Mouse (Mus musculus) midbrain, embryonic 10.5 days (tissue): ENCODE measurements around the gene Esp8. TPM values are rescaled to one million over a fixed set of nuclear protein-coding genes. Genes with fewer than 3 reads are reported as not detected.
"Not testable (repeated sequence)": the region's sequence is repeated elsewhere in the genome, so short reads cannot be mapped to it uniquely, and the experiment has no call there.

ENCODE experiments used
- DNase-seq: peaks from one replicate; pipeline ENCODE4 v3.0.0-alpha.2; 2017; ENCODE audit warnings: low spot score
- H3K27ac ChIP-seq: fragments of 300-500 bp; sonication (generic); replicated peaks from 2 replicates; pipeline ENCODE4 v1.5.1; 2016; ENCODE audit warnings: mild to moderate bottlenecking
- H3K27me3 ChIP-seq: fragments of 300-500 bp; sonication (generic); 2 replicates; pipeline ENCODE4 v1.6.1; 2016; ENCODE audit warnings: low read depth, mild to moderate bottlenecking; ENCODE audit not compliant: poor library complexity, severe bottlenecking
- H3K36me3 ChIP-seq: fragments of 300-500 bp; sonication (generic); 2 replicates; pipeline ENCODE4 v1.6.1; 2016; ENCODE audit warnings: mild to moderate bottlenecking, moderate library complexity
- H3K4me1 ChIP-seq: fragments of 300-500 bp; sonication (generic); 2 replicates; pipeline ENCODE4 v1.6.1; 2016
- H3K4me3 ChIP-seq: fragments of 300-500 bp; sonication (generic); 2 replicates; pipeline ENCODE4 v1.5.1; 2016; ENCODE audit warnings: mild to moderate bottlenecking, moderate library complexity
- H3K9me3 ChIP-seq: fragments of 300-500 bp; sonication (generic); replicated peaks from 2 replicates; pipeline ENCODE4 v1.6.1; 2016; ENCODE audit warnings: mild to moderate bottlenecking
- WGBS: fragments of 180-500 bp; shearing (Covaris S2); methylation state at CpG from one replicate; pipeline ENCODE4 v1.1.7; 2016; 5-methylcytosine and 5-hydroxymethylcytosine counted together
- polyA plus RNA-seq: library from polyadenylated mRNA; unstranded; fragments of >200 nt; fragmentation: Nextera tagmentation; extraction: Ambion mirVana; gene quantifications from 2 replicates; pipeline ENCODE4 v1.2.1, GENCODE M21; 2016

Esp8 gene
- polyA plus RNA-seq, result not detected in 2 replicates

DNA sequence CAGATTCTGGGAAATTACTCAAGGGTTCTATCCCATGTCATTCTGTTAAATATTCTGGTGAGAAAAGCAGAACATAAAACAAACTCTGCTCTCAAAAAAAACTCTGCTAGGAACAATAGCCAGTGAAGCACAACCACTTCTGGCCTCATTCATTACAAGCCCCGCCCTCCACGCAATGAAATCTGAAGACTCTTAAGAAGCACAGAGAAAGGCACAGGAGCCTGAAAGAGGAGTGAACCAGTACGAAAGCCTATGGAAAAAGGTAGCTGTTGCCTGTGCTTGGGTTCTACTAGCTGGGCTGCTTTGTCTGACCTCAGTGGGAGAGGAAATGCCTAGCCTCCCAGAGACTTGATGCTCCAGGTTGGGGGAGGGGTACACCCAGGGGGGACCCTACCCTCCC lies at the start of gene Esp8:
TSS of gene Esp8 (plus strand) at position 205 of the 400 bp plus-strand sequence.
- Histone ChIP-seq H3K27ac (no peak within 1 kb of the TSS; the same call in 1 of the 2 replicates), H3K36me3 (no peaks in the 10 kb centered on the region), H3K9me3 (0 out of 2 replicates have a peak, but pooled peaks cover 3% of the 10 kb centered on the region), H3K4me1 (peaks cover 4% of the 10 kb centered on the region), H3K4me3 (no peak within 1 kb of the TSS), H3K27me3 (no peaks in the 10 kb centered on the region)
- DNase-seq, result no peak
- WGBS, result 42% methylated on average over 3 of the region's 3 CpGs

DNA sequence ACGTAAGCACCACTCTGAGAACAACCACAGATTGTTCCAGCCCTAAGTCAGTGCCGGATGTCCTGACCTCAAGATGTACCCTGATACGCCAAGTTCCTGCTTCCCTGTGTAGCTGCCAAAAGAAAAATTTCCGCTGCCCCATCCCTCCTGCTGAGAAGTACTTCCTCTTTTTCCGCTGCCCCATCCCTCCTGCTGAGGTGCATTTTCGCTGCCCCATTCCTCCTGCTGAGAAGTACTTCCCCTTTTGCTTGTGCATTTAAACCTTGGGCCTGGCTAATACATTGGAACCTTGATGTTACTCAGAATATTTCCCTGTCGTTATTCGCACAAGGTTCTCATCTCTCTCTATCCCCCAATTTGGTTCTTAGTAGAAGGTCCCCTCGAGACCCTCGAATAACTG lies 36.3 kb upstream of the Esp8 start:
- H3K27ac ChIP-seq, DNase-seq, H3K27me3 ChIP-seq, H3K36me3 ChIP-seq, H3K4me3 ChIP-seq, H3K4me1 ChIP-seq, H3K9me3 ChIP-seq: not testable (repeated sequence)
- WGBS, result 79% methylated on average over 10 of the region's 10 CpGs

DNA sequence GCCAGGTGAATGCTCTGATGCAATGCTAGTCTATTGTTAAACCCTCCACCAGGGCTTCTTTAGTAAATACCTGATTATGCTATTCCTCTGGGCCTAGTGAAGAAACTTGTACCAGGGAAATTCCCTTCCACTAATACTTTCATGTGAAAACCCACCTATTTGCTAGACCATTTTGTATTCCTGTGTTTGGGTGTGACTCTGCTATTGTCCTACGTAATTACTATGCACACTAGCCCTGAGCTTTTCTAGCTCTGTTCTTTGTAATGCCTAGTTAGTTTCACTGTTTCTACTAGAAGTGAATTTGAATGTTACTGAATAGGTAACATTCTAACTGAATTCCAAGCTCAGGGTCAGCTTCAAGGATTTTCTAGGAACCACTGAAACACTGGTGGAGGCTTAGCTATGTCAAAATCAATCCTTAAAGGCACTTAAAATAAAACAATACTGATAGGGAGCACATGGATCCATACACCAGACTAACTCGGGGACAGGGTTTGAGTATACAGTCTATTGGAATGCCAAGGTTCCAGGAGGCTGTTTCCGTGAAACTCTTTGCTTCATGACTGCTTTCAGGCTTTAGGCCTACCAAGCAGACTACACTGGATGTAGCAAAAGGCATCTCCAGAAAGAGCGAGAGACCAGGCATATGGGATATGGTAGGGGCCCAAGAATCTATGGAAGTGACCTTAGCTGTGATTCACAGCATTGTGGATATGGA lies 24.2 kb upstream of the Esp8 start:
- H3K4me3 ChIP-seq, H3K27ac ChIP-seq, H3K27me3 ChIP-seq, H3K4me1 ChIP-seq, DNase-seq, H3K36me3 ChIP-seq, H3K9me3 ChIP-seq: not testable (repeated sequence)
- 91% methylated on average over 4 of the region's 4 CpGs for WGBS

DNA sequence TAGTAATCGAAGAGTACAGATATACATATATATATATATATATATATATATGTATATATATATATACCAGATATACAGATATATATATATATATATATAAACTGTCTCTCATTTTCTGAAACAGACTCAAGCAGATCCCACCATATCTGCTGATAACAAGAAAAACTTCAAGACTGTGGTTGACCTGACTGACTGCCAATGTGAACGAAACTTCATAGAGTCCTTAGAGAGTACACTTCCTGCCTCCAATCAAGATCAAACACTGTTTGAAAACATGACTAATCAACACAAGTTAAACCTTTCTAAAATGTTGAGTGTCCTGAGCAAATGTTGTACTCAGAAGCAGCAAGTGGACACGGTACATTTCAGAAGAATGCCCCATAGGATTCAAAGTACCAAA lies 10.0 kb downstream of the Esp8 start:
- no peaks in the 10 kb centered on the region for H3K4me1 ChIP-seq
- 85% methylated on average over 3 of the region's 3 CpGs for WGBS
- H3K27ac ChIP-seq, result no peak overlapping the region
- H3K4me3 ChIP-seq, result no peak overlapping the region
- H3K9me3 ChIP-seq, result no peaks in the 10 kb centered on the region
- no peak for DNase-seq
- no peaks in the 10 kb centered on the region for H3K36me3 ChIP-seq
- no peaks in the 10 kb centered on the region for H3K27me3 ChIP-seq

DNA sequence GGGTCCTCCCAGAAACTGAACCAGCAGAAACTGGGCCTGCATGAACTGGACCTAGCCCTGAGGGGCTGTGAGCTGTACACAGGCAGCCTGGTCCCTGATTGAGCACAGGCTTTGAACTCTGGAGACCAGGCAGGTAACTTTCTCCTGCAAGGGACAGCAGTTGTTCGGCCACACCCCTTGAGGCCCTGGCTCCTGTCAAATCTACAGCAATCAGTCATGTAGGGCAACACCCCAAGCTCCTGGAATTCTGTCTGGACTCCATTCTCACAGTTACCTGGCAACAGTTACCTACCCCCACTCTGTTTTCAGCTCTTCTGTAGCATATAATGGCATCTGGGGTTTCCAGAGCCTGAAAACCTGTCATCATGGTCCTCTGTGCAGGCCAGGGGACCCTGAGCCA lies 11.3 kb downstream of the Esp8 start:
- Histone ChIP-seq H3K27me3 (no peaks in the 10 kb centered on the region), H3K4me1 (no peaks in the 10 kb centered on the region), H3K9me3 (no peaks in the 10 kb centered on the region), H3K36me3 (no peaks in the 10 kb centered on the region), H3K27ac (no peak overlapping the region), H3K4me3 (no peak overlapping the region)
- no peak for DNase-seq
- 91% methylated on average over 1 of the region's 1 CpGs for WGBS

DNA sequence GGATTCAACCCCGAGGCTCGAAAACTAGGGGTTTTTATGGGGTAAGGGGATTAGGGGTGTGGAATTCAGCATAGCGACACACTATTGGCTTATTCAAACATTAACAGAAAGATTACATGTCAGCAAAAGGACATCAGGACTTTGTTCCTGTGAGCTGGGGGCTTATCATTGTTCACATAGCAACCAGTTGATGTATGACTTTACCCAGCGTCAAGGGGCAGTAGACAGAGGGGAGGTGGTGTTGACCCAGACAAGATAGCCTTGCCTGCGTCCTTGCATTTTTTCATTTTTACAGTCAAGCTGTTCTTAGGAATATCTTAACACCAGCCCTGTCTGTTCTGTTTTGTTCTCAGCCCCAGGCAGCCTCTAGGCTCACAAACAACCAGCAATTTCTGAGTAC lies 27.2 kb downstream of the Esp8 start:
- H3K27ac ChIP-seq, H3K4me1 ChIP-seq, H3K4me3 ChIP-seq, H3K27me3 ChIP-seq, H3K9me3 ChIP-seq, DNase-seq, H3K36me3 ChIP-seq: not testable (repeated sequence)
- 80% methylated on average over 5 of the region's 5 CpGs for WGBS

DNA sequence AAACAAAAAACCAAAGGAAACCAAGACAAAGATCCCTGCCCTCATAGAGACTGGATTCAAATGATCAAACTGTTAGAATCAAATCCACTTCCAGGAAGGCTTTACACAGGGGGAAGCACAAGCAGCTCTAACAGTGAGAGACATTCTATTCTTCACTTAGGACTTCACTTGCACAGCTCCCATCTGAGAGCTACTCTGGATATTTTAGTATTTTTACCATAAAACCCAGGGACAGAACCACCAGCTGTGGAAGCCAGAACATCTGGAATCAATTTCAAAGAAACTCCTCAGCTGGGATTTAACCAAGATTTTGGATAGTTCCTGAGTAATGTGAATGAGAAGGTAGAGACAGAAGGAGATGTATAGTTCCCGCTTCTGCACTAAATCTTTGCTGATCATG lies 33.6 kb downstream of the Esp8 start:
- no peak overlapping the region for H3K4me3 ChIP-seq
- no peaks in the 10 kb centered on the region for H3K27me3 ChIP-seq
- no peak overlapping the region for H3K27ac ChIP-seq
- no peaks in the 10 kb centered on the region for H3K4me1 ChIP-seq
- WGBS, result 77% methylated on average over 1 of the region's 1 CpGs
- DNase-seq, result no peak
- H3K9me3 ChIP-seq, result no peaks in the 10 kb centered on the region
- no peaks in the 10 kb centered on the region for H3K36me3 ChIP-seq

DNA sequence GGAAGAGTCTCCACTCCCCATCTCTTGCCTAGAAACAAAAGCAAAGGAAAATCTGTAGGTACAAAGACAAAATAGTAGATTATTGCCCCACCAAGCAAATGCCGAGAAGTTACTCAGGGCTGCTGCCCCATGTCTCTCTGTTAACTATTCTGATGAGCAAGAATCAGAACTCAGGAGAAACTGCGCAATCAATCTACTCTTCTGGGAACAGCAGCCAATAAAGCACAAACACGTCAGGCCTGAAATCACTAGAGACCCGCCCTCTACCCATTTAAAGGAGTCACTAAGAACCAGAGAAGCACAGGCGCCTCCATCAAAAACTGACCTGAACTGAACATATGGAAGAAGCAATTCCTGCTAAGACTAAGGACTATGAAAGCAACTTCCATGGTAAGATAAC lies 41.4 kb downstream of the Esp8 start, which contains the start of gene Esp6:
TSS of gene Esp6 (plus strand) at position 301 of the 400 bp plus-strand sequence.
- H3K4me3 ChIP-seq, result no peak within 1 kb of the TSS
- H3K36me3 ChIP-seq, result no peaks in the 10 kb centered on the region
- no peaks in the 10 kb centered on the region for H3K4me1 ChIP-seq
- no peaks in the 10 kb centered on the region for H3K27me3 ChIP-seq
- no peak within 1 kb of the TSS for H3K27ac ChIP-seq
- no peak for DNase-seq
- WGBS, result 86% methylated on average over 5 of the region's 5 CpGs
- no peaks in the 10 kb centered on the region for H3K9me3 ChIP-seq

Other genes with a start within 250 kb of the Esp8 start
- not detected in 2 replicates for gene Crisp1, start 200.8 kb upstream of the Esp8 start, polyA plus RNA-seq
- not detected in 2 replicates for gene Esp6, start 41.5 kb downstream of the Esp8 start, polyA plus RNA-seq
- gene Esp4, start 78.6 kb downstream of the Esp8 start, polyA plus RNA-seq, result not detected in 2 replicates
- gene Esp3, start 112.1 kb downstream of the Esp8 start, polyA plus RNA-seq, result not detected in 2 replicates
- gene Esp1, start 207.1 kb downstream of the Esp8 start, polyA plus RNA-seq, result not detected in 2 replicates